Mouse (Mus musculus): ENCODE measurements around the gene Elmod3.
"Not testable (repeated sequence)": the region's sequence is repeated elsewhere in the genome, so short reads cannot be mapped to it uniquely, and the experiment has no call there.

The Elmod3 gene

DNA sequence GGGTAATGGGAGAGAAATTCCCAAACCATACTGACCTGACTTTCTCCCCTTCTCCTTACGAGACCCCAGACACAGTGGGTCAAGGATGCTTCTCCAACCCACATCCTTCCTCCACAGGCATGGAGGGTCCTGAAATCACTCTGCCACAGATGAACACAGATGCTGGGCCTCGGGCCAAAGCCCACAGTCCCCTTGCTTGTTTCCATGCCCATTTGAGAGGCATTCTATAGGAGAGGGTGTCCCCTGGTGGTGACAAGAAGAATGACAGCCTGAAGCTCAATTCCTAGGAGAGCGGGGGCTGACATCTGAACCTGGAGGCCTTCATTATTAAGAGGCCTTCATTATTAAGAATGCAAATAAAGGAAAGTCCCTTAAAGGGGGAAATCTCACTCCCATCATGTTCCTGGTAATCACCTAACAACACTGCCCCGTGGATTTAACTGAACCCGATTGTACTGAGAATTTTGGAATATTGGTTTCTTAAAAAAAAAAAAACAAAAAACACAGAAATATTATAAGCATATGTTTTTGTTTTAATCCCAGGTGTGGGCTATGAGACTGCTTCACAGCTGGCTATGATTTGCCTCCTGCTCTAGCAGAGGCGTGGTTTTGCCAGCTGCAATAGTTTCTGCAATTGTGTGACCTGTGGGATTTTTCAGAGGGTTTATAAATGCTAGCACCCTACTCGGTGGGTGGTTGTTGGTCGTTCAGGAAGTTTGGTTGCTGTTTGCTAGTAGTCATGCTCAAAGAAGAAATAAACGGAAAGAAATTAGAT is 64.0 kb downstream of the Elmod3 start:
- peak; percentile 65 to 84 for DNase-seq (ENCODE audit: low spot score in 2 of 2)

GRCm38 (mm10) chr6:72533555-72533954 is 64.7 kb downstream of the Elmod3 start:
- not testable (repeated sequence) for DNase-seq (ENCODE audit: low spot score in 2 of 2)

DNA sequence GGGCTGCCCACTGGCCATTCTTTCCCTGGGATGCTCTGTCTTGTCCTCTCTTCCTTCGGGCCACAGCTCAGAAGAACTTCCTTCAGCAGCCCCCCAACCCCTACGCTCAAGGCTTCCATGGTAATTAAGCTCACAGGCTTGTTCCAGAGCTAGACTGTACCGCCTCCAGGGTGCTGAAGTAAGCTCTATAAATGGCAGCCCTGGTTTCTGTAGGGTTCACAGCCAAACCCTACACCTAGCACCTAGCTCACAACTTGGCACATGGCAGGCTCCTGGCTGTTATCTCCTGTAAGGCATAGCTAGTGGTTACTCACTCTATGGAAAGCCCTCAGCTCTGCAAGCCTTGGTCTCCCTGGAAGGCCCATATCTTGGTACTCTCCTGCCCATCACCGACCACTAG is 65.6 kb downstream of the Elmod3 start:
- DNase-seq (ENCODE audit: low spot score in 2 of 2) = no peak

DNA sequence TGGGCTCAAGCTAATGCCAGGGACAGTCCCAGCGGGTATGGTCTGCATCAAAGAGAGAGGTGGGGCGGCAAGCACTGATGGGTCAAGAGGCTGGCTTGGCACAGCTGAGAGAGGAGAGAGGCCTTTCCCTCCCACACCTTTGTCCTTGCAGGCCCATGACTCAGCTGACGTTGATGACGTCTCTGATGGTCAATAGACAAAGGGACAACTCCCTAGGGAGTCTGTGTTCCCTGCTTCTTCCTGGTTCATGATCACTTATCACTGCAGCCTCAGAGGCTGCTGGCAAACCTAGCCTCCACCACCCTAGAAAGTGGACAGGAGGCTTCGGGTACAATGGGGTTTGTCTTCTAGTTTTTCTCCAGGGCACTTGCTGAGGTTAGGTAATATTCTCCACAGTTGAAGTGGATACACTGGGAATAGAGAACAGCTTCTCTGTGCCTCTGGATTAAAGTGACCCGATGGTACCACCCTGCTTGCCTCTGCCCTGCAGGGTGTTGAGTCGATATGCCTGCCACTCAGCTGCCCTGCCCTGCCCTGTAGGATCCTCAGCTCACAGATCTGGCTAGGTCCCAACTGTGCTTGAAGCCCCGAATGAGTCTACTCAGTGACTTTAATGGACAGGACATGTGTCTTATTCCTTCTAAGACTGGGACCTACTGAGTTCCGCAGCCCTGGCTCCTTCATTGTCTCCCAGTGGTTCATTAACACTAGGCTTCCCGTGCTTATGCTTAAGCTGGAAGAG is 69.6 kb downstream of the Elmod3 start:
- DNase-seq (ENCODE audit: low spot score in 2 of 2) = no peak

DNA sequence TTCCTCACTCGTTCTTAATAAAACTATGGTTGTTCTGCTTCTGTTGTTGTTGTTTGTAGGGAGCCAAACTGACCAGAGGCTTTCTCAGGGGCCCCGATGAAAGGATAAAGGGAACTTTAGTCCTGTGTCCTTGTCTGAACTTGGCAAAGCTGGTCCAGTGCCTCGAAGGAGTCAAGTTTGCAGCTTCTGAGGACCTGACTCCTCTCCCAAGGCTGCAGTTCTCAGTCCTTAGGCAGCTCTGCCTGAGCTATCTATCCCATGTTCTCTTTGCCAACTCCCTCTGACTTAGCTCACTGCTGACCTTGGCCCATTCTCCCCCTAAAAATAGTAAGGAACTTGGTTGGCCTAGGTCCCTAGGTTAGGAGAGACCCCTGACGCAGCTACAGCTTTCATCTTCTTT is 71.1 kb downstream of the Elmod3 start:
- no peak for DNase-seq (ENCODE audit: low spot score in 2 of 2)

DNA sequence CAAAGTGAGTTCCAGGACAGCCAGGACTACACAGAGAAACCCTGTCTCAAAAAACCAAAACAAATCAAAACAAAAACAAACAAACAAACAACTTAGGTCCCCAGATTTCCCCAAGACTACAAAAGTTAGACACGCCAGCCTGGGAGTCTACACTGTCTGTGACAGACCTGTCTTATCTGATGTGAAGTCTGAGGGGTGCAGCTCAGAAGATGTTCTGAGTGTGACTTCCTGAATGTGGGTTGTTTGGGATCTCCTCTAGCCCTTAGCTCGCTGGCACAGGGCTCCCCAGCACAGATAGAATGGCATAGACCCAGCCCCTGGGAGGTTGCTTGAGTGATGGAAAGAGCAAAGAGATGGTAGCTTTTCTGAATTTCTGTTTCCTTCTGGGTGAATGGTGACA is 74.1 kb downstream of the Elmod3 start:
- no peak for DNase-seq (ENCODE audit: low spot score in 2 of 2)

- DNase-seq (ENCODE audit: low spot score in 2 of 2) = no peak
Observed at GRCm38 (mm10) chr6:72523222-72523621, 75.0 kb downstream of the Elmod3 start.

- no peak for DNase-seq (ENCODE audit: low spot score in 2 of 2)
Observed at GRCm38 (mm10) chr6:72522288-72522687, 75.9 kb downstream of the Elmod3 start.

DNA sequence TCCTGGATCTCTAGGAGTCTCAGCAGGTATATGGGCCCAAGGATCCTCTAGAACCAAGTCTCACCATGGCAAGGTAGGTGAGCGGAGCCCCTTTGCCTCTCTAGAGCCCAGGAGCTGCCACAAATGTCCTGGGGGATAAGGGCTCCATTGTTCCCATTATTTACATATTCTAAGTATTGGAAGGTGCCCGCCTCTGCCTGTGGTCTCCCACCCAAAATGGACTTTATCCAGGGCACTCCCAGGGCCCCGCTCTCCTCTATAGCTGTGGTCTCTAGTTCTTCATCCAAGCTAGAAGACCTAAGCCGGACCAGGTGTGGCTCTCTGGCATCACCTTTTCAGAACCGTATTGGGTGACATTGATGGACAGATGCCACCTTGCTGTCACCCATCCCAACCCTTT is 76.6 kb downstream of the Elmod3 start, which contains the start of gene Sh2d6:
TSS of gene Sh2d6 (minus strand) at position 101 of the 400 bp plus-strand sequence.
- no peak for DNase-seq (ENCODE audit: low spot score in 2 of 2)

DNA sequence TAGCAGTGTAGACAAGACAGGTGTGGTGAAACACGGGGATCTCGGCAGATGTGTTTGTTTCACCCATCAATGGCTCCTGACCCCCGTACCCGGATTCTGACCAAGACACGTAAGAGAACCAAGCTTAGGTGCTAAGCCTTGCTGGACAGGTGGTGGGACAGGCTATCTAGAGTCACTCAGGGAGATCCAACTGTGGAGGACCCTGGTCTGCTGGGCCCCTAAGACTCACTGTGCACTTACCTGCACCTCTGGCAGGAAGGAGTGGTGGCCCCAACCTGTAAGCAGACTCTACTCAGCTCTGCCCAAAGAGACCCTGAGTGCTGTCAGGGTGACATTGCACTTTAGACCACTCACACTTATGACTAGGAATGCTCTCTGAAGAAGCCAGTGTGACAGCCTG is 77.3 kb downstream of the Elmod3 start:
- DNase-seq (ENCODE audit: low spot score in 2 of 2) = no peak

GRCm38 (mm10) chr6:72519892-72520663 is 78.1 kb downstream of the Elmod3 start:
- DNase-seq (ENCODE audit: low spot score in 2 of 2) = peak in 1 of 2 experiments; percentile 69

DNA sequence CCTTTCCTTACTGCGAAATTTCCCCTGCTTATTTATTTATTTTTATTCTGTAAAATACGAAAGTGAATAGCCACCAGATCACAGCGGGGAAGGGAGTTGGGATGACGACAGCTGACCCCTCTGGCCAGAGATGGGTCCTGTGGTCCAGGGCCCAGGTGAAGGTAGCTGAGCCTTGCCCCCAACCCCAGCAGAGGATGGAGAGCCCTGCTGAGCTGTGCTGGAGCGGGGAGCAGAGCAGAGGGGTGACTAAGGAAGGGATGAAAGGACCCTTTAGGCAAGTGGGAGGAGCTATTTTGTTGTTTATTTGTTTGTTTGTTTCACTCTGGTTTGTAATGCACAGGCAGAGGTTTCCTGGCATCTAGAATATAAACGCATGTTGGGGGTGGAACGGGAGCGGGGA is 78.9 kb downstream of the Elmod3 start:
- DNase-seq (ENCODE audit: low spot score in 2 of 2) = no peak

DNA sequence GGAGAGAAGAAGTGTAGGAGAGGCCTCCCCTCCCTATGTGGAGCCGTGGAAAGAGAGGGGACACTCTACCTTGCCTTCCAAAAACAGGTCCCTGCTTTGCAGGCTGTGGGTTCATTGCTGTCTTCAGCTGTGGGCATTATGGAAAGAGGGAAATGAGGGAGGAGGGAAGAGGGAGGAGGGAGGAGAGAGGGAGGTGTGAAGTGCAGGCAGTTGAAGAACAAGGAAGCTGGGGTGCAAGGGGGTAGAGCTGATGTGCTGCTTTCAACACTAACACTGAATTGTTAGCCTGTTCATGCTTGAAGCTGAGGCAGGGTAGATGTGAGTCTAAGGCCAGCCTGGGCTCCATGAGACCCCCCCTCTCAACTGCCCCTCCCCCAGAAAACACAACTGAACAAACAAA is 79.4 kb downstream of the Elmod3 start:
- no peak for DNase-seq (ENCODE audit: low spot score in 2 of 2)
